Mouse (Mus musculus): ENCODE data around the gene Scrn2. TPM values are rescaled to one million over a fixed set of nuclear protein-coding genes. Genes with fewer than 3 reads are reported as not detected.
A peak's percentile ranks its signal among the peaks of the same experiment; 100 is the strongest.

Scrn2 gene
- total RNA-seq, 2 experiments from 2014 or later, result 3.6 to 3.7 TPM

DNA sequence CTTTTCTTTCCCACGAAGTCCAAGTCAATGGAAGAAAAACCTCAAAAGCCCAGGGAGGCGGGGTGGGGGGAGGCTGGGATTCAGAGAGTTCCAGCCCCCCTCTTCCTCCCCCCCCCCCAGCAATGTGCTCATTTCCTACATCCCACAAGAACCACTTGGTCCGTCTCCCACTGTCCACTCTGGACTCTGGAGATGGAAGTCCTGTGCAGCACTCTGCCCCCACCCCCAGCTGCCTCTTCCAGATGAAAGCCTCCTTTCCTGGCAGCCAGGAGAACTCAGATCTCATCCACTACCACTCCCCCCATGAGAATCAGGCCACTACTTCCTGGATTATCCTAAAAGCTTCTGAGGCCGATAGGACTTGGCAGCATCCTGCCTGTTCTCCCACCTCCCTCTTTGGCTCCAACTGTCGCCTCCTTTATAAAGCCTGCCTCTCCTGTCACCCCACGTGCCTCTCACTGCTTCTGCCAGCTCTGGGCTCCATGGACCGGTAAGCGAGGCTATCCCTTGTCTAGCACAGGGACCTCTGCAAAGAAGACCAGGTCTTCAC, 16.5 kb upstream of the Scrn2 start, which contains the start of gene Sp6:
TSS of gene Sp6 (plus strand) at position 274 of the 550 bp plus-strand sequence.
- intact Hi-C loops (cut with DNase I), result no loop called here
- peak in 1 of 2 experiments; percentile 29 for DNase-seq (ENCODE audit: low spot score in 2 of 2)

DNA sequence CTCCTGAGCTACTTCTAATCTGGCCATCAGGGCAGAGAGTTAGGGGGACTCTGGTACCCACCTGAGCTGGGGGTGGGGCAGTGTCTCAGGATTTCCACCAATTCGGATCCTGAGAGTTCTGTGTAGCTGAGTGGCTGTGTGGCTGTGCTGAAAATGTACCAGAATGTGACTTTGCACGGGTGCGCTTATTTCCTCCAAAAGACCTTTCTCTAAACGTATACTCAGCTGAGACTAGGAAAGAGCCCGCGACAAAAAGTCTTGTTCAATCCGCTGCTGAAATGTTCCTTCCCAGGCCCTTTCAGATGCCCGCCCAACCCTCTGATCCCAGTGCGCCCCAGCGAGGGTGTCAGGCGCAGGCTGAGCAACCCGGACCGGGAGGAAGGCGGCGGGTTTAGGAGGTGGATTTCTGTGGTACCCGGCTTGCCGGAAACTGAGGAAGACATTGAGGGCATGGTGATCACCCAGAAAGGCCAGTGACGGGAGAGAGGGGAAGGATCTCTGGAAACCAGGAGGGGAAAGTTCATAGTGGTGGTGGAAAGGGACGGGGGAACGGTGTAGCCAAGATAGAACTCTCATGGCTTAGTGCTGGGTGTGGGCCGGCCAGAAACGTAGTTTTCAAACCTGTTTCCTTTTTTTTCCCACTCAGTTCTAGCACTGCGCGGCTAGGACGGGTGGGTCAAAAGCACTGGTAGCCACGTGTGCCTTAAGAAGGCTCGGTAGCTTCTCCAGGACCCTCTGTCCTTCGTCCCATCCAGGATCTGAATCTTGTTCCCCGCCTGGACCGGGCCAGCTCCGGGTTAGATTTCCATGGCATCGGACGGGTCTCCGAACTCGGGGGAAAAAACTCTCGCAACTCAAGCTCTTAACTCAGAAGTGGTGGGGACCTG, 11.8 kb upstream of the Scrn2 start:
- no peak for DNase-seq (ENCODE audit: low spot score in 2 of 2)
- intact Hi-C loops (cut with DNase I), result no loop called here

DNA sequence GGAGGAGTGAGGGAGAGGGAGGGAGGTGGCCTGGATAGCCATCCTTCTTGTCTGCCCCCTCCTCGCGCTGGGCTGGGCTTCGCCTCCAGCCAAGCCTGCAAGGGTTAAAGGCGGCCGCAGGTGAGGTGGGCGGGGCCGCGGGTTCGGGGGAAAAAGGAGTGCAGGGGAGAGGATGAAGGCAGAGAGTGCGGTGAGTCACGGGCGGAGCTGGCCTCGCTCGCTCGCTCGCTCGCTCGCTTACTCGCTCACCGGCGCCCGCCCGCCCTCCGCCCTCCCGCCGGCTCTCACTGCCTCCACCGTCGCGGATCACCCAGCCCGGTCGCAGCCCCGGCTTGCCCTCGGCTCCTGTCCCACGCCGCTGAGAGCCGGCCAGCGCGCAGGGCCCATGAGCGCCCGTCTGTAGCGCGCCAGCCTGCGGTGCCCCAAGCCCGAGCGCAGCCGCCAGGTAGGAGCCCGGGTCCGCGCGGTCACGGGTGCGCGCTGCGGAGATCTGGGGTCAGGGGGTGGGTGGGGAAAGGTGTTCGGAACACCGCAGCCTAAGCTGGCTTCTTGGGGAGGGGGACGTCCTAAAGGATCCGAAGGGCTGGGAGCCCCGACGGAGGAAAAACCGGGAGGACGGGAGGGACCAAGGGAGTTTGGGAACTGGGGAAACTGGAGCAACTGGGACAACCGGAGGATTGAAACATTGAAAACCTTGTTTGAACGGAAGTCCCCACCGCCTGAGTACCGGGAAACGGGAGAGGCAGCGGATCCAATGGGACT, 11.0 kb upstream of the Scrn2 start:
- intact Hi-C loops (cut with DNase I), result no loop called here

DNA sequence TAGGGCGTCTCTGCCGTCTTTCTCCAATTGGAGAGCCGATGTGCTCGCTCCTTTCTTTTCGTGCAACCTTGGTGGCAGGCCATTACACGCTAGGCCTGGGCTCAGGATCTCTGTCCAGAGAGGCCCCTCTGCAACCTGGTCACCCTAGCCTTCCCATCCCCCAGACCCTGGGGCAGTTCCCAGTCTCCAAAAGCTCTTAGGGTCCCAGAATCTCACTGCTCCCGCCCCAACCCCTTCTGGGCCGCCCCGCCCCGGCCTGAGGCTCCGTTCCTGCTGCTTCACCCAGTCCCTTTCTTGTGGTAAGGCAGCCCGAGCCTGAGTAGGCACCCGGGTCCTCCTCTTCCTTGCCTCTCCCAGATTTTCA, 10.4 kb upstream of the Scrn2 start:
- no peak for DNase-seq (ENCODE audit: low spot score in 2 of 2)
- intact Hi-C loops (cut with DNase I), result no loop called here

More for the DNA sequence above, 11.0 kb upstream of the Scrn2 start:
- no peak for DNase-seq (ENCODE audit: low spot score in 2 of 2)

DNA sequence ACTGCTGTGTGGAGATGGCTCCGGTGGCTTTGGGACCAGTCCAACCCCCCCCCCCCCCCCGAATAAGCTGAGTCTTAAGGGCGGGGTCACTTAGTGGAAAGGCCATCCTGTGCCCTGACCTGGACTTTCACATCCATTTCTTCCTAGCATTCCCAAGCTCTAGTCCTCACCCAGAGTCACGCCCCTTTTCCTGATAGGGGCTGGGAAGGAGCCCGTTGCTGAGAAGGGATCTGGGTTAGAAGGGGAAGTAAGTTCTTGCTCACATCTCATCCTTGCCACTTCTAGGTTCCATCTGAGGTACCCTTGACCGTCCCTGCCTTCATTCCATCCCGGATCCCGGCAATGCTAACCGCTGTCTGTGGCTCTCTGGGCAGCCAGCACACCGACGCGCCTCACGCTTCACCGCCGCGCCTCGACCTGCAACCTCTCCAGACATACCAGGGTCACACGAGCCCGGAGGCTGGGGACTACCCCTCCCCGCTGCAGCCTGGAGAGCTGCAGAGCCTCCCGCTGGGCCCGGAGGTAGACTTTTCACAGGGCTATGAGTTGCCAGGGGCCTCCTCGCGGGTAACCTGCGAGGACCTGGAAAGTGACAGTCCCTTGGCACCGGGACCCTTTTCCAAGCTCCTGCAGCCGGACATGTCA, 8.5 kb upstream of the Scrn2 start:
- intact Hi-C loops (cut with DNase I), result loop anchor here (5.0 kb wide), 1 partner anchor 104 kb away; the partner anchor contains the start of gene Cdk5rap3
- DNase-seq (ENCODE audit: low spot score in 2 of 2), result no peak

DNA sequence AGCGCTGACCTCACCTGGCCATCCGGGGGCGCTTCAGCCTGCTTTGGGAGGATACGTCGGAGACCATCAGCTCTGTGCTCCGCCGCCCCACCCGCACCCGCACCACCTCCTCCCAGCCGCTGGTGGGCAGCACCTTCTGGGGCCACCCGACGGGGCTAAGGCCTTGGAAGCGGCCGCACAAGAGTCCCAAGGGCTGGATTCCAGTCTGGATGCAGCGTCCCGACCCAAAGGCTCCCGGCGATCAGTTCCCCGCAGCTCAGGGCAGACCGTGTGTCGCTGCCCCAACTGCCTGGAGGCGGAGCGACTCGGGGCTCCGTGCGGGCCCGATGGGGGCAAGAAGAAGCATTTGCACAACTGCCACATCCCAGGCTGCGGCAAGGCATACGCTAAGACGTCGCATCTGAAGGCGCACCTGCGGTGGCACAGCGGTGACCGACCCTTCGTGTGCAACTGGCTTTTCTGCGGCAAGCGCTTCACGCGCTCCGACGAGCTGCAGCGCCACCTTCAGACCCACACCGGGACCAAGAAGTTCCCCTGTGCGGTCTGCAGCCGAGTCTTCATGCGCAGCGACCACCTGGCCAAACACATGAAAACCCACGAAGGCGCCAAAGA, 7.8 kb upstream of the Scrn2 start:
- intact Hi-C loops (cut with DNase I), result loop anchor here (5.0 kb wide), 1 partner anchor 105 kb away; the partner anchor contains the start of gene Cdk5rap3

DNA sequence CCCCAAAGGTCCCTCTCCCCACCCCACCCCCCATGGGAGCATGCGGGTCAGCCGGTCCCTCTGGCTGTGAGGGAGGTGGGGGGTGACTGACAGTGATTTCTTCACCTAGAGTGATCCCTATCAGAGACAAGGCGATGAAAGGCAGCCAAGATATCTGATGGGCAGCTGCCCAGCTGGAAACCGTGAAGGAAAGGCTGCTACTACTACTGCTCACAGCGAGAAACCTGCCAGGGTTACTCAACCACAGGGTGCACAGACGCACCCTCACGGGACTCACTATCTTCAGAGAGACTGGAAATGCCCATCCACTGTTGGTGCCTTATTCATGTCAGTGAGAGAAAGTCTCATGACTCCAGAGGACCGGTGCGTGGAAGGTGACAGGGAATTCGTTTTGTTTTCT, 4.8 kb upstream of the Scrn2 start:
- no peak for DNase-seq (ENCODE audit: low spot score in 2 of 2)
- intact Hi-C loops (cut with DNase I), result loop anchor here (5.0 kb wide), 1 partner anchor 108 kb away; the partner anchor contains the start of gene Cdk5rap3

More for the DNA sequence above, 7.8 kb upstream of the Scrn2 start:
- DNase-seq (ENCODE audit: low spot score in 2 of 2), result peak; percentile 38 to 46

DNA sequence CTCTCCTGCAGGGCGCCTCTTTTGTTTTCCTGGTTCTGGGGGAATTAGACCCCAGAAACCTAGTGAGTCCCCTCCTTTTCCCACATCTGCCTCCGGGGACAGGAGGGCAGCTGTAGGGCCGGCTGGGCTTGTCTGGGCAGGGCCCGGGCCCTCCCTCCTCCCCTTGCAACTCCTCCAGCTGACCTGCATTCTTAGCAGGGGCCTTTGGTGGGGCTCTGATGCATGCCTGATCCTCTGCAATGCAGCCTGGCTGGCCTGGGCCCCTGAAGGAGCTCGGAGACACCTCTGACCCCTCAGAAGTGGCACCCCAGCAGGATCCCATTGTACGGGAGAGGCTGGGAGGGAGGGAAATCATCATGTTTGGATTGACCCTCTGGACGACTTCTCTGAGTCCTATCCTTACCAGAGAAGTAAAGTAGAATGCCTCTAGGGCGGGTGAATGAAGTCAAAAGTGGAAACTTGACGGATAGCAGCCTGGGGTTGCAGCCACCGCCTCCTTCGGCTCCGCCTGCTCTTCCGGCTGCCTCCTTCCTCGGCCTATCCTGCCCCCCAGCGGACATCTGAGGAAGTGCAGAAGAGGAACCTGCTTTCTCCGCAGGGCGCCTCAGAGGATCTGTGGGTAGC, 3.9 kb upstream of the Scrn2 start:
- DNase-seq (ENCODE audit: low spot score in 2 of 2), result peak; percentile 78 to 87
- intact Hi-C loops (cut with DNase I), result loop anchor here (1.0 kb wide), 1 partner anchor 44 kb away; the partner anchor contains the start of gene Sp2

DNA sequence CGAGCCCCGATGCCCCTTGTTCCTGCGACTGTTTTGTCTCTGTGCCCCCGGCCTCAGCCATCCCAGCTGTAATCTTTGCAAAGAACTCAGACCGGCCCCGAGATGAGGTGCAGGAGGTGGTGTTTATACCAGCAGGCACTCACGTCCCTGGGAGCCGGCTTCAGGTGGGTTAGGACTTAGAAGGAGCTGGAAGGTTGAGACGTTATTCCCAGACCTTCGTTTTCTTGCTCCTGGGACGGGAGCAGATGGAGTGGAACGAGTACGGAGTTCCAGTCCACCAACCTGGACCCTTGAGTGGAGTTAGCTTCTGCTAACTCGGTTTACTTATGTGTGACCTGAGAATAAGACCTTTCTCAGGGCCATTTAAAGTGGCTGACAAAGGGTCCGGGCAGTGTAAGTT, 688 bp downstream of the Scrn2 start:
- intact Hi-C loops (cut with DNase I), result no loop called here
- DNase-seq (ENCODE audit: low spot score in 2 of 2), result no peak

DNA sequence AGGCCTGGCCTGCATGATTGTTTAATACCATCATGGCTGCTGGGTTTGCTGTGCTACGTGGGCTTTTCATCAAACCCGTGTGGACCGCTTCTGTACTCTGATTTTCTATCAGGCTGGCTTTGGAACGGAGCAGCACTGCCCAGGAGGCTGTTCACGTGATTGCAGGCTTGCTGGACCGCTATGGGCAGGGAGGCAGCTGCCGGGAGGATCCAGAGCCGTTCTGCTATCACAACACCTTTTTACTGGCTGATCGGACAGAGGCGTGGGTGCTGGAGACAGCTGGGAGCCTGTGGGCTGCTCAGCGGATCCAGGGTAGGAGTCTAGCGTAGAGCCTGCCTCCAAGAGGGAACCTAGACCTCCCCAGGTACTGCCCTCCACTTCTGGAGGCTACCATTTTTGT, 2.2 kb downstream of the Scrn2 start:
- DNase-seq (ENCODE audit: low spot score in 2 of 2), result no peak
- intact Hi-C loops (cut with DNase I), result no loop called here

DNA sequence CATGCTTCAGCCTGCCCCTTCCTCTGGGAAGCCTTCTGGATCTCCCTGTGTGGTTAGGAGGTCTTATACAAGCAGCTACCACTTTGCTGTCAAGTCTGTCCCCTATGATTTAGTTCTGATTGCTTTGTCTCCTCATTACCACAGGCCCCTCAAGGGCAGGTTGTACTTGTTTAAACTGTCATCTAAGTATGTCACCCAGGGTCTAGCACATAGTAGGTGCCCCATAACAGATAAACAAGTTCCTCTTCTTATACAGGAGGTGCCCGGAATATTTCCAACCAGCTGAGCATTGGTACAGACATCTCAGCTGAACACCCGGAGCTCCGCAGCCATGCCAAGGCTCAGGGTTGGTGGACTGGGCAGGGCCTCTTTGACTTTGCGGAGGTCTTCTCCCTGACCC, 2.8 kb downstream of the Scrn2 start:
- intact Hi-C loops (cut with DNase I), result no loop called here
- DNase-seq (ENCODE audit: low spot score in 2 of 2), result no peak

DNA sequence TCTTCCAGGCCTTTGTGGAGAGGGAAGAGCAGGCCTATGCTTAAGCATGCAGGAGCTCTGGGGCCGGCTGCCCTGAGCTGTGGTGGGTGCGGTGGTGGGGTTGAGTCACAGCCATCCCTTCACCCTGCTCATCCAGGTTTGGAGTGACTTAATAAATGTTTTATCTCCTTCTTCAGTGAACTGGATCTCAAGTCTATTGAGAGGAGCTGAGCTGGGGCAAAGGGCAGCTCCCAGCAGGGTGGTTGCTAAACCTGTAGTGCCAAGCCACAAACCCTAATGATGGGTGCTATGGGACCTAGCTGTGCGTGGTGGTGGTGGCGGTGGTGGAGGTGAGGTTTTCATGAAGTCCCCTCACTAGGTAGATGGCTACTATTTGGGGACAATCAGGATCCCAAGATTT, 4.0 kb downstream of the Scrn2 start:
- intact Hi-C loops (cut with DNase I), result no loop called here
- DNase-seq (ENCODE audit: low spot score in 2 of 2), result no peak

DNA sequence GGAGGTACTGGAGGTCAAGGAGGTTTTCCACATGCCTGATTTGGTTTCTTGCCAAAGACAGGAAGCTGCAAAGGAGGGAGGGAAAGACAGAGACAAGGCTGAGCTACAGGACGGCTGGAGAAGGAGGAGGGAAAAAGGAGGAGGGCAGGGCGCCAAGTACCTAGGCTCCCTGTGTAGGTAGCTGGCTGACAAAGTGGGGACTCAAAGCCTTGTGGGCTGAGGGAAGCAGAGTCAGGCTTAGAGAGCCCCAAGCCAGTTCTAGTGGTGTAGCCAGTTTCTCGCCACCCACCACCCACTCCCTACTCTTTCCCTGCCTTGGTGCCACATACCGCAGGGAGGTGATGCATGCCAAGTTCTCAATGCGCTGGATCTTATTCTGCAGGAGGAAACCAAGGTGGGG, 6.4 kb downstream of the Scrn2 start:
- peak; percentile 50 to 89 for DNase-seq (ENCODE audit: low spot score in 2 of 2)
- intact Hi-C loops (cut with DNase I), result no loop called here

DNA sequence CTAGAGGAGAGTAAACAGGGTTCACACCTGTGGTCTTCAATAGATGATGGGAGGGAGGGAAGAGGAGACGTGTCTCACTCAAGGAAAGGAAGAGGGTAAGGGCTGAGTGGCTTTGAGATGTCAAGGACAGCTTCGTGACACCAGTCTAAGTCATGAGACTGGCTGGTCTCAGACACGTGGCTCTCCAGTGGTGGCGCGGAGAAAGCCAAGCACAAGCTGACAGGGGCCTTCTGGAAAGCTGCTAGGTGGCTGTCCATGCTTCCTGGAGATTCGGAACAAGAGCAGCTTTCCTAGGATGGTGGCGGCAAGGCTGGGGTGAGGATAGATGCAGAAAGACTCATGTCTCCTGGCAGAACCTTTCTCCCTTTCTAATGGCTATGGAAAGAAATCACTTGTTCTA, 9.1 kb downstream of the Scrn2 start:
- DNase-seq (ENCODE audit: low spot score in 2 of 2), result no peak
- intact Hi-C loops (cut with DNase I), result no loop called here

DNA sequence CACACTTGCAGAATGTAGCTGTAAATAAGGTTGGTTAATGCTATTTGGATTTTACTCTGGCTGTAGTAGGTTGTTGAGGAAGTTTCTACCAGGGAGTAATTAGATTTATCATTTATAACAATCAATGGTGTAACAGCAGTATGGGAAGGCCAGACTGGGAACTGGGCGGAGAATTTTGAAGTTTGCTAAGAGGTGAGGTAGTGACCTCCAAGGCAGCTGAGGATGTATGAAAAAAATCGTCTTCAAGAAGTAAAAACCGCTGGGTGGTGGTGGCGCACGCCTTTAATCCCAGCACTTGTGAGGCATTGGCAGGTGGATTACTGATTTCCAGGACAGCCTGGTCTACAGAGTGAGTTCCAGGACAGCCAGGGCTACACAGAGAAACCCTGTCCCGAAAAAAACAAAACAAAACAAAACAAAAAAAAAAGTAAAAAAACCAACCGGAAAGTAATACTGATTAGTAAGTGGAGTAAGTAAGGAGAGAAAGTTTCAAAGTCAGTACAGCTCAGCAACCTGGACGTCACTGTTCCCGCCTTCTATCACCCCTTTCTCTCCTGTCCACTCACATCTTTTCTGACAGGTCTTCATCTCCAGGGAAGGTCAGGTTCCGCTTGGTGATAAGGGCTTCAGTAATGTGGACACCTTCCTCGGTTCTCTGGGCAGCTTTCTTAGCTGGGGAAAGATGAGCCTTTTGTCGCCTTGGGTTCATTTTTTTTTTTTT, 10.7 kb downstream of the Scrn2 start:
- no peak for DNase-seq (ENCODE audit: low spot score in 2 of 2)
- intact Hi-C loops (cut with DNase I), result no loop called here

DNA sequence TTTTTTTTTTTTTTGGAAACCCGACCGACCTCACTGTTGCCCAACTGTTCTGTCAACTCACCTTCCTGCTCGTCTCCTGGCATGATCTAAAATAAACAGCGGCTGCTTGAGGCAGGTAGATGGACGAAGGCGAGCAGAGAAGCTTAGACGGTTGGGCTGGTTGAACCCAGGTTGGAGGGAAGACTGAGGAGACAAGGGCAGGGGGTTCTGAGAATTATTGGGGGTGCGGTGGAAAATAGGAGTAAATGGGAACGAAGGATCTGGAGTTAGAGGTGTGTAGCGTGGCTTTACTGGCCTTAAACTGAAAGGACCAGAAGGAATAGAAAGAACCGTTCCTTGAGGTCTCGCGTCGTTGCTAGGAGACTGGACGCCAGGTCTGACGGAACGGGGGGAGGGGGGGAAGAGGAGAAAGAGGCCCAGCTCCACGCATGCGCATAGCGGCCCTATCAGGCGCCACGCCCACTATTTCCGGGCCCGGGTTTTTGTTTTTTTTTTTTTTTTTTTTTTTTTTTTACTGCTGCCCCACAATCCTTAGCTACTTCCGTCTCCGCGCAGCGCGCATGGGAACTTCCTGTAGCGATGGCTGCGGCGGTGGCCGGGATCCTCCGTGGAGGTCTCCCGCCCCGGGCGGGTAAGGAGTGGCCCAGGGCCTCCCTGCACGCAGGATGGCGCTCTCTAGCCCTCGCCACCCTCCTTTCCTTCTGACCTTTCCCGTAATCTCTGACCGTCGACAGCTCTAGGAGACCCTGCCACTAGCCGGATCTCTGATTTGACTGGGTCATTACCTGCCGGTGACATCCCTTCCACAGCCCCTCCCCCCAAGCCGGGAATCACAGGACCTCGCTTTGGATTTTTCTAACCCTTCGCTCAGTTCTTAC, 11.5 kb downstream of the Scrn2 start, which contains the start of the genes Lrrc46 and Mrpl10:
TSS of gene Lrrc46 (minus strand) at position 386 of the 878 bp plus-strand sequence.
TSS of gene Mrpl10 (plus strand) at position 539 of the 878 bp plus-strand sequence.
- intact Hi-C loops (cut with DNase I), result no loop called here
- DNase-seq (ENCODE audit: low spot score in 2 of 2), result peak; percentile 83 to 88

DNA sequence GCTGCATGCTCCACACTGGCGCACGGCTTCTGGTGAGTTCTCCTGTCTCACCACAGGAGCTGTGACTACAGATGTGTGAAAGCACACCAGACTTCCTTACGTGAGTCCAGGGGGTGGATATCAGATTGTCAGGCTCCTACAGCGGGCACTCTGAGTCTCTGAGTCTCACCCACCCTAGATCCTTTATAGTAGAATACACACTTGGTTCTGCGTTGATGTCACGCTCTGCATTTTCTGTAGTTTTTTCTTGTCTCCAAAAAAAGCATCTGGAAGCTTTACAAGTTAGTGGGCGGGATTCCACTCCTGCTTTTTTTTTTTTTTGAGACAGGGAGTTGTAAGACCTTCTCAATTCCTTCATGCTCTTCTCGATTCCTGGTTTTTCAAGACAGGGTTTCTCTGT, 15.2 kb downstream of the Scrn2 start:
- intact Hi-C loops (cut with DNase I), result no loop called here
- DNase-seq (ENCODE audit: low spot score in 2 of 2), result peak in 1 of 2 experiments; percentile 67

Measured in left cerebral cortex, postnatal 25 days (tissue).